Mouse (Mus musculus) limb, embryonic 15.5 days (tissue): ENCODE data around the gene Fibp. TPM values are rescaled to one million over a fixed set of nuclear protein-coding genes. Genes with fewer than 3 reads are reported as not detected.

ENCODE experiments used
- ATAC-seq: fragments of 200-750 bp; cut with Nextera tagmentation; 2 replicates; pipeline ENCODE4 v1.8.0; 2017; ENCODE audit warnings: low read depth, moderate TSS enrichment; ENCODE audit not compliant: insufficient number of reproducible peaks, low FRiP score, low TSS enrichment
- H3K27ac ChIP-seq: fragments of 300-500 bp; sonication (generic); 2 replicates; pipeline ENCODE4 v1.5.1; 2015; ENCODE audit warnings: moderate library complexity, mild to moderate bottlenecking, inconsistent platforms
- H3K27me3 ChIP-seq: fragments of 300-500 bp; sonication (generic); 2 replicates; pipeline ENCODE4 v1.6.1; 2015; ENCODE audit warnings: inconsistent platforms
- H3K36me3 ChIP-seq: fragments of 300-500 bp; sonication (generic); 2 replicates; pipeline ENCODE4 v1.6.1; 2015; ENCODE audit warnings: inconsistent platforms
- H3K4me1 ChIP-seq: fragments of 300-500 bp; sonication (generic); 2 replicates; pipeline ENCODE4 v1.6.1; 2015; ENCODE audit warnings: inconsistent platforms
- H3K4me2 ChIP-seq: fragments of 300-500 bp; sonication (generic); 2 replicates; pipeline ENCODE4 v1.6.1; 2015; ENCODE audit warnings: mild to moderate bottlenecking, inconsistent platforms
- H3K4me3 ChIP-seq: fragments of 300-500 bp; sonication (generic); 2 replicates; pipeline ENCODE4 v1.5.1; 2015; ENCODE audit warnings: mild to moderate bottlenecking, inconsistent platforms
- H3K9ac ChIP-seq: fragments of 300-500 bp; sonication (generic); 2 replicates; pipeline ENCODE4 v1.6.1; 2015; ENCODE audit warnings: inconsistent platforms
- H3K9me3 ChIP-seq: fragments of 300-500 bp; sonication (generic); 2 replicates; pipeline ENCODE4 v1.6.1; 2016; ENCODE audit warnings: inconsistent platforms
- WGBS: fragments of 180-500 bp; shearing (Covaris S2); methylation state at CpG from one replicate; pipeline ENCODE4 v1.1.7; 2015; 5-methylcytosine and 5-hydroxymethylcytosine counted together
- polyA plus RNA-seq: library from polyadenylated mRNA; unstranded; fragments of >200 nt; fragmentation: Nextera tagmentation; extraction: Ambion mirVana; gene quantifications from 2 replicates; pipeline ENCODE4 v1.2.1, GENCODE M21; 2015

Gene Fibp
- polyA plus RNA-seq: 99.3 and 105 TPM in 2 replicates

DNA sequence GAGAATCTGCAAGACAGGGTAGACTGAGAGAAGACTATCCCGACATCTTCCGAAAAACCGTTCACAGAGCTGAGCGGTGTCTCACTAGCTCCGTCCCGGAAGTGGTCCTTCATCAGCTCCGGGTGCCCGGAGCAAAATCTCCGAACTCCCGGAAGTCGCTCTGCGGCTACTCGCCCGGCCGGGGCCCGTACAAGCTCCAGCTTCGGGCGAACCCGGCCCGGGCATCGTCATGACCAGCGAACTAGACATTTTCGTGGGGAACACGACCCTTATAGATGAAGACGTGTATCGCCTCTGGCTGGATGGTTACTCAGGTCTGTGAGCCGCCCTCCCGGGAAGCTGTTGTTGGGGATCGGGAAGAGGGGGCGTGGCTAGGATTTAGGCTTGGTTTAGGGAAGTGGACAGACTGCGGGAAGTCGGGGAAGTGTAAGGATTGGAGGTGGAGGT lies at the start of gene Fibp:
Gene Fibp (plus strand): TSS at position 151 of the 447 bp plus-strand sequence.
- WGBS: under 1% methylated on average over 32 of the region's 32 CpGs

DNA sequence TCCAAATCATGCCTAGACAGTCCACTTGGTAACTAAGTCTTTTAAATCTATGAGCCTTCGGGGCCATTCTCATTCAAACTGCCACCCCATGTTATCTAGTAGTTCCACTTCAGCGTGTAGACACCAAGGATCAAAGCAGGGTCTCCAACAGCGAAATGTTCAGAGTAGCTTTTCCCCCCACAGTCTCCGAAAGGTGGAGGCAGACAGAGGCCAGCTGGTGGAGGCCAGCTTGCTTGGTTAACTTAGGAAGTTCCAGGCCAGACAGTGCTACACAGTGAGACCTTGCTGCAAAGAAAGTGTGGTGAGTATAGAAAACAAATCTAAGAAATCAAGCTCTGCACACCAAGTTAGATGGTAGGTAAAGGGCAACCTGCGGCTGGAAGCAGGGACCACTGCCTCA lies 49.8 kb upstream of the Fibp start:
- 82% methylated on average over 5 of the region's 5 CpGs for WGBS
- no peaks in the 10 kb centered on the region for H3K27me3 ChIP-seq
- no peaks in the 10 kb centered on the region for H3K9me3 ChIP-seq
- ATAC-seq: no peak
- H3K4me3 ChIP-seq: no peak overlapping the region
- H3K36me3 ChIP-seq: no peaks in the 10 kb centered on the region
- H3K9ac ChIP-seq: no peak overlapping the region
- no peak overlapping the region for H3K4me2 ChIP-seq
- H3K4me1 ChIP-seq: peaks cover 23% of the 10 kb centered on the region
- H3K27ac ChIP-seq: no peak overlapping the region

More for the DNA sequence above, at the start of gene Fibp:
- H3K27me3 ChIP-seq: no peaks in the 10 kb centered on the region
- H3K4me1 ChIP-seq: peaks cover 40% of the 10 kb centered on the region
- H3K4me2 ChIP-seq: peak within 1 kb of the TSS; percentile 91
- peak within 1 kb of the TSS; percentile 78 for H3K27ac ChIP-seq
- H3K9ac ChIP-seq: peak within 1 kb of the TSS; percentile 72
- H3K9me3 ChIP-seq: no peaks in the 10 kb centered on the region
- peak within 1 kb of the TSS; percentile 79 for H3K4me3 ChIP-seq
- ATAC-seq: 0 out of 2 replicates have a peak, but pooled peaks have one; percentile 13
- H3K36me3 ChIP-seq: peaks cover 37% of the 10 kb centered on the region

DNA sequence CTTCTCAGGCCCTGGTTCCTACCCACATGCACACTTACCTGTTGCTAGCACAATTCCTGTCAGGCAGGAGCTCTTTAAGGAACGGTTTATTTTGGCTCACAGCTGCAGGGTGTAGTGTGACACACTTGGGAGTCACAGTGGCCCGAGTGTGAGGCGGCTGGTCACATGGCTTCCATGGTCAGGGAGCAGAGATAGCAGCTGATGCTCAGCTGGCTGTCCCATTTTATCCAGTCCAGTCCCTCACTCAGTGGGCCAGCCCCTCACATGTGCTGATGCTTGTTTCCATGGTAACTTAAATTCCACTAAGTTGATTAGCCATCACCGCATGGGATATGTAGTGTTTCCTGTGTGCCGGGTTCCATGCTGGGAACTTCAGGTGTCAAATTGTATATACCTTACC lies 48.5 kb upstream of the Fibp start:
- H3K27me3 ChIP-seq: no peaks in the 10 kb centered on the region
- H3K4me2 ChIP-seq: no peak overlapping the region
- H3K9me3 ChIP-seq: no peaks in the 10 kb centered on the region
- 55% methylated on average over 5 of the region's 5 CpGs for WGBS
- H3K4me1 ChIP-seq: peaks cover 19% of the 10 kb centered on the region
- ATAC-seq: no peak
- no peaks in the 10 kb centered on the region for H3K36me3 ChIP-seq
- no peak overlapping the region for H3K4me3 ChIP-seq
- H3K27ac ChIP-seq: no peak overlapping the region
- H3K9ac ChIP-seq: no peak overlapping the region

DNA sequence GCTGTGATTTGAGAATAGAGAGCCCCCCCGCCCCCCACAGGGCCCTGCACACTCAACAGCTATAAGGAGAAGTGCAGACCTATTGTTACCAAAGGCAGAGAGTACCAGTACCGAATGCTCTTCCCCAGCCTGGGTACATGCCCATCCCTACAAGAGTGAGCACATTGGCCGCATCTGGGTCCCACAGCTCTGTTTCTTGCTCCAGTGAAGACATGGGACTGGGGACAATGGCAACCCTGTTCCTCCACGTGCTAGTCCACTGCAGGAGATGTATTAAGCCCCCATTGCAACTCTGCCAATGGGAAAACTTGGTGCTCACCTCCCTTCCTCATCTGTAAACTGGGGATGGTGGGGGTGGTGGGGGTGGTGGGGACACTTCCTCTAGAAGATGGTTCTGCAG lies 46.6 kb upstream of the Fibp start:
- Histone ChIP-seq H3K9me3 (no peaks in the 10 kb centered on the region), H3K27me3 (no peaks in the 10 kb centered on the region), H3K4me3 (no peak overlapping the region), H3K36me3 (peaks cover 5% of the 10 kb centered on the region; the same call in 1 of the 2 replicates), H3K4me2 (no peak overlapping the region), H3K9ac (no peak overlapping the region), H3K4me1 (peaks cover 4% of the 10 kb centered on the region; the same call in 1 of the 2 replicates), H3K27ac (no peak overlapping the region)
- 75% methylated on average over 4 of the region's 4 CpGs for WGBS
- ATAC-seq: no peak

DNA sequence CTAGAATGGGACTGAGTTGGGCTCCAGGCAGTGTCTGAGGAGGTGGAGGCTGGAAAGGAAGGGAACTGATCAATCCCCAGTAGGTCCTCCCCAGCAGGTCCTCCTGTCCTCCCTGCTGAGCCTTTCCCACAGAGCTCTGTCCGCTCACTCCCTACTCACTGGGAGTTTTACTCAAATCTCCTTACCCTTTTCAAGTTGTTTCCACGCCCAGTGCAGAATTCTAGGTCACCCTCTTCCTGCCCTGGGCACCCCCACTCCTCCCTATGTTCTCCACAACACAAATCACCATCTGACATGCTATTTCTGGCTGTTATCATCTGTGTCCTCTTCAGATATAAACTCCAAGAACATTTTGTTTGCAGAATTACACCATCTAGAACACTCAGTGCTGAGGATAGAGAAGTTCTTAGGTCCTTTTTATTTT lies 45.9 kb upstream of the Fibp start:
- ATAC-seq: no peak
- Histone ChIP-seq H3K4me2 (no peak overlapping the region), H3K4me1 (no peaks in the 10 kb centered on the region), H3K36me3 (peaks cover 7% of the 10 kb centered on the region), H3K9me3 (no peaks in the 10 kb centered on the region), H3K27me3 (no peaks in the 10 kb centered on the region), H3K4me3 (no peak overlapping the region), H3K9ac (no peak overlapping the region), H3K27ac (no peak overlapping the region)
- 67% methylated on average over 2 of the region's 2 CpGs for WGBS

DNA sequence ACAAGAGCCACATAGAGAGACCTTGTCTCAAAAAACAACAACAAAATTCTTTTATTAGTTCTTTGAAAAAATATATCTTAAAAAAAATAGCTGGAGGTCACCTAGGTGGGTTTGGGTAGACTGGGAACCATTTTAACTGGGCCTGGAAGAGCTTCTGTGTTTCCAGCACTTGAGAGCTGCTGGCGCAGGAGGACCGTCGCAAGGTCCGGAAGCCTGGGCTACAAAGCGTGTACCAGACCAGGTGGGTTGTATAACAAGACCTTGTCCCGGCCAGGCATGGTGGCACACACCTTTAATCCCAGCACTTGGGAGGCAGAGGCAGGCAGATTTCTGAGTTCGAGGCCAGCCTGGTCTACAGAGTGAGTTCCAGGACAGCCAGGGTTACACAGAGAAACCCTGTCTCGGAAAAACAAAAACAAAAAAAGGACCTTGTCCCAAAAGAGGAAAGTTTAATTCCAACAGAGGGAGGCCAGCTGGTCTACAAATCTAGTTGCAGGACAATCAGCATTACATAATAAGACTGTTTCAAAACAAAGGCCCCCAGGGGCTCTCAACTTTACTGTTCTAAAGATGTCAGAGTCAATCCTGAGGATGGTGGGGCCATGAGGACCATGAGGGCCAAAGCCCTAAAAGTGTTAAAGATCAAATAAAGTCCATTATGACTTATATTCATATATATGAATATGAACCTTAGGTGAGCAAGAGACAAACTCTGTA lies 41.5 kb upstream of the Fibp start:
- no peak overlapping the region for H3K4me3 ChIP-seq
- no peak overlapping the region for H3K27ac ChIP-seq
- 93% methylated on average over 8 of the region's 8 CpGs for WGBS
- no peak for ATAC-seq
- H3K27me3 ChIP-seq: no peaks in the 10 kb centered on the region
- no peak overlapping the region for H3K4me2 ChIP-seq
- H3K4me1 ChIP-seq: peaks cover 21% of the 10 kb centered on the region
- H3K36me3 ChIP-seq: peaks cover 36% of the 10 kb centered on the region
- no peak overlapping the region for H3K9ac ChIP-seq
- H3K9me3 ChIP-seq: no peaks in the 10 kb centered on the region

DNA sequence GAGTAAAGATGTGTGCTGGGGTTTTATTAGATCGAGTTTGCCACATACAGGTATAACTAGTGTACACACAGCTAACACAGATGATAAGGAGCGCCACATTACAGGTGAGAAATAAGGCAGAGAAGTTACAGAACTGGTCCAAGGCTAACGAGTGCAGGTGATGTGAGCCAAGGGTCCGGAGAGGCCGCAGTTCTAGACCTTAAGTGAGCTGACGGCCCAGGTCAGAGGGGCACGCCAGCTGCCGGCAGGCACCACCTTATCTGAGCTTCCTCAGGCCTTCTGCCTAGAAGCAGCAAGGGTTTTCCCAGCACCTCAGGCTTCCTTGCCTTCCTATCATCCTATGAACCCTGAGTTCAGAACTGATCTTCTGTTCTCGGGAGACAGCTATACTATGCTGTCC lies 40.8 kb upstream of the Fibp start:
- H3K9ac ChIP-seq: no peak overlapping the region
- H3K36me3 ChIP-seq: peaks cover 36% of the 10 kb centered on the region
- H3K4me3 ChIP-seq: no peak overlapping the region
- H3K27ac ChIP-seq: no peak overlapping the region
- peaks cover 23% of the 10 kb centered on the region for H3K4me1 ChIP-seq
- no peaks in the 10 kb centered on the region for H3K9me3 ChIP-seq
- H3K4me2 ChIP-seq: no peak overlapping the region
- no peaks in the 10 kb centered on the region for H3K27me3 ChIP-seq
- WGBS: 88% methylated on average over 9 of the region's 9 CpGs
- ATAC-seq: no peak

DNA sequence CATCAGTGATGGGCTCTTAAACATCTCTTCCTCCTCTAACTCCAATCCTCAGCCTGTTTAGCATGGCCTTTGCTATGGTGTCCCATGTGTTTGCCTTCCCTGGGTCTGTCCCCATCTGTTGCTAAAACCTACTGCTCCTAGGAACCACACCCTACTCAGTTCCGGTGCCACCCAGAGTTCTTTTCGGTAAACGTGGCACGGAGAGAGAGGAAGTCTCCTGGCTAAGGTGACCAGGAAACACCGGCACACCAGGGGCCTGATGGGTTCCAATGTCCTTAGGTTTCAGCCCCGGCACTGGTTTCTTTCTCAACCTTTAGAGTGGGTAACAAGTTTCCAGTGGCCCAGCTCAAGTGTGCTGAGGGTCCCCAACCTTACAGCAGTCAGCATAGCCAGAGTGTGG lies 39.8 kb upstream of the Fibp start:
- Histone ChIP-seq H3K4me2 (no peak overlapping the region), H3K4me1 (peaks cover 23% of the 10 kb centered on the region), H3K9me3 (no peaks in the 10 kb centered on the region), H3K9ac (no peak overlapping the region), H3K27me3 (no peaks in the 10 kb centered on the region), H3K4me3 (no peak overlapping the region), H3K36me3 (peaks cover 36% of the 10 kb centered on the region), H3K27ac (no peak overlapping the region)
- WGBS: 90% methylated on average over 6 of the region's 6 CpGs
- no peak for ATAC-seq

DNA sequence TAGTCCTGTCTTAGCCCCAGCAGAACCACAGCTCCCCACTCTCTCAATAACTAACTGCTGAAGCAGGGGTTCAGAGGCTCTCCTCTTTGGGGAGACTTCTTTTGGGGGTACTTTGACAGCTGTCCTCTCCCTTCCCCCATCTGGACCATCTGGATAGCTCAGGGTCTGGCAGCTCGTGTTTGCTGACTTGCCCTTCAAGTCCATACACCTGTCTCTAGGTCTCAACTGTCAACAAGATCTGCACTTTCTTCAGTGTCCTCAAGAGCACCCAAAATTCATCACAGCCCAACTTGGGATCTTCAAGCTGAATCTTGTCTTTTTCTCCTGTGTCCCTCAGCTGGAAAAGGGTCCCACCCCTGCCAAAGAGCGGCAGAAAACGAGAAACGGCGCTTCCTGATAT lies 38.6 kb upstream of the Fibp start:
- Histone ChIP-seq H3K27me3 (no peaks in the 10 kb centered on the region), H3K9ac (no peak overlapping the region), H3K36me3 (peaks cover 44% of the 10 kb centered on the region), H3K27ac (no peak overlapping the region), H3K4me3 (no peak overlapping the region), H3K4me2 (no peak overlapping the region), H3K4me1 (peaks cover 35% of the 10 kb centered on the region), H3K9me3 (no peaks in the 10 kb centered on the region)
- no peak for ATAC-seq
- WGBS: 88% methylated on average over 5 of the region's 5 CpGs

DNA sequence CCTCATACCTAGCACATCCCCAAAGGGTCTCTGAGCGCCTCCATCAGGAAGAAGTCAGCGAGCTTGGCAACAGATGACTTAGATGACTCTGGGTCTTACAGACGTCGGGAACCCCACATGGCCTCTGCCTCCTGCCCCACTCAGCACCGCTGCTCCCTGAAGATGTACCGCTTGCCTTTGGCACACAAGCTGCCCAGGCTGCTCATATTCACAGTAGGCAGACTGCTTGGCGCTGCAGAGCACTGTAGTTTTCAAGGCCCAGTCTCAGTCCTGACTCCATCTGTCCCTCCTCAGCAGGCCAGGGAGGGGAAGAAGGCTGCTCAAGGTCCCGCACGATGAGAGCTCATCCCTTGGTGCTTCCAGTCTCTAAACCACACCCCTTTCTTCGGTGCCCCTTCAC lies 38.1 kb upstream of the Fibp start:
- peaks cover 39% of the 10 kb centered on the region for H3K4me1 ChIP-seq
- H3K4me2 ChIP-seq: no peak overlapping the region
- no peak for ATAC-seq
- H3K9me3 ChIP-seq: no peaks in the 10 kb centered on the region
- H3K27ac ChIP-seq: no peak overlapping the region
- H3K9ac ChIP-seq: no peak overlapping the region
- WGBS: 87% methylated on average over 10 of the region's 10 CpGs
- no peak overlapping the region for H3K4me3 ChIP-seq
- H3K27me3 ChIP-seq: no peaks in the 10 kb centered on the region
- peaks cover 48% of the 10 kb centered on the region for H3K36me3 ChIP-seq

DNA sequence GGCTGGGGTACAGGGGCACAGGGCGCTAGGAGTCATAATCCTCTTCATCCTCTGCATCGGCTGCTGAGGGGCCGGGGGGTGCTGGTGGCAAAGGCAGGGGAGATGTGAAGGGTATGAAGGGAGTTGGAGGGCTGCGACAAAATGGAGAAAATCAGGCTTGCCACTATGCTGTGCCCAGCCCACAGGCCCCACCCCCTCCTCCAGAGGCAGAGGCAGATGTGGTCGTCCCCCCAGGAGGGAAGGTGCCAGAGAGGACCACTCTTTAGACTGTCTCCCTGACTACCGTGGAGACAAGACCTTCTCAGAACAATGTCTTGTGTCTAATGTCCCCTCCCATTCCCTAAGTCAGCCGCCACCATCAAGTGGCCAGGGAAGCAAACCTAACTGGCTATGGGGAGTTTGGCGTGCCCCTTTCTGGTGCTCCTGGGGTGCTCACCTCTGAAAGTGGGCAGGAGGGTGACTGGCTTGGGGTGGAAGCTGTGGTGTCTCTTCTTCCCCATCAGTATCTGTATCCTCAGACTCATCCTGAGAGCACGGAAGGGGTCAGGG lies 37.4 kb upstream of the Fibp start:
- 83% methylated on average over 9 of the region's 9 CpGs for WGBS
- peaks cover 44% of the 10 kb centered on the region for H3K36me3 ChIP-seq
- H3K4me1 ChIP-seq: peaks cover 40% of the 10 kb centered on the region
- no peak for ATAC-seq
- H3K9ac ChIP-seq: no peak overlapping the region
- no peak overlapping the region for H3K27ac ChIP-seq
- H3K27me3 ChIP-seq: no peaks in the 10 kb centered on the region
- H3K4me2 ChIP-seq: peak overlapping the region; percentile 83; the same call in 1 of the 2 replicates
- peak overlapping the region; percentile 81; the same call in 1 of the 2 replicates for H3K4me3 ChIP-seq
- no peaks in the 10 kb centered on the region for H3K9me3 ChIP-seq

DNA sequence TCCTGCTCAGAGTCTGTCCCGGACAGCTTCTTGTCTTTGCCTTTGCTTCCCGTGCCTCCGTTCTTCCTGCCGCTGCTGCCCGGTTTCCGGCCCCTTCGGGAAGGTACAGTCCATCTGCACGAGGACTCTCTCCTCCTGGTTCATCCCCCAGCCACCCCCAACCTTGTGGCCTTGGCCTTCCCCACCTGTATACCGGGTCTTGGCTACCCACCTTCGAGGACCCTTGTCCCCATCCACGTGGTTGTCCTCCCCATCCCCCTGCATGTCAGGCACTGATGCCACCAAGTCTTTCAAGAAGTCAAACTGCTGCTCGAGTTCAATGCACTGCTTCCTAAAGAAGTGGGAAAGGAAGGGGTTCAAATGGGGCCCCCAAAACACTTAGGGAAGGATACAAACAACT lies 36.9 kb upstream of the Fibp start:
- Histone ChIP-seq H3K27ac (peak overlapping the region; percentile 95), H3K9me3 (no peaks in the 10 kb centered on the region), H3K4me1 (peaks cover 40% of the 10 kb centered on the region), H3K9ac (peak overlapping the region; percentile 80), H3K36me3 (peaks cover 44% of the 10 kb centered on the region), H3K27me3 (no peaks in the 10 kb centered on the region), H3K4me3 (peak overlapping the region; percentile 81), H3K4me2 (peak overlapping the region; percentile 83)
- 65% methylated on average over 12 of the region's 12 CpGs for WGBS
- no peak for ATAC-seq
